Mouse (Mus musculus) hematopoietic stem cell, adult 5-6 weeks (primary cell): Measurements from ENCODE around the gene 4930407I10Rik. TPM values are rescaled to one million over a fixed set of nuclear protein-coding genes. Genes with fewer than 3 reads are reported as not detected.

Experiments used
- ATAC-seq, 2 experiments: fragments of 125-278 bp in 1 of 2; replicated peaks in 1 of 2; 2 replicates each; pipeline ENCODE4 v1.8.0; 2016 to 2017; ENCODE audit warnings: inconsistent platforms in 2 of 2, mild to moderate bottlenecking in 2 of 2, moderate number of reproducible peaks in 2 of 2, low read depth in 1 of 2, moderate TSS enrichment in 1 of 2; ENCODE audit not compliant: low FRiP score in 2 of 2, poor library complexity in 2 of 2, severe bottlenecking in 2 of 2, insufficient read depth in 1 of 2, low TSS enrichment in 1 of 2
- total RNA-seq: library from RNA; stranded (forward); fragments of 172-1452, 232-1000 nt; gene quantifications from 2 replicates; pipeline ENCODE4 v1.2.3, GENCODE M21; 2017

4930407I10Rik gene
- total RNA-seq, 1 experiment from 2014 or later = not detected

DNA sequence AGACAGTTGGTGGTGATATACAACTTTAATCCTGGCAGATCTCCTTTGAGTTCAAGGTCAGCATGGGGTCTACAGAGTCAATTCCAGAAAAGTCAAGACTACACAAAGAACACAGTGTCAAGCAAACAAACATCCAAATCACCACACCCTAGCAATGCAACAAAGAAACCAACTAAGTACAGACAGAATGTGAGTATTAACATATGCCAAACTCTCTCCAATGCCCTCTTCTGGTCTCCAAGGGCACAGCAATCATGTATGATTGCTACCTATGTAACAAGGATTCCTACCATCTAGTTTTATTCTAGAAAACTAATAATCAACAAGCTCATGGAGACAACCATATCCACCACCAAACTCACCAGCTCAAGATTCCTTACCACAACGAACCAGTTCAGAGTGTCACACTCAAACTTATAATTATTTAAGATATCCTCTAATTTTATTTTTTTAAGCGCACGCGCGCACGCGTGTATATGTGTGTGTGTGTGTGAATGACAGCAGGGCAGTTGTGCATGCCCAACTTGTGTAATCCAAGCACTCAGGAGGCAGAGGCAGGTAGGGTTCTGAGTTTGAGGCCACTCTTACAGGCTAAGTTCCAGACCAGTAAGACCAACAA is 14.7 kb upstream of the 4930407I10Rik start:
- ATAC-seq = no peak

- peak in 1 of 2 experiments; percentile 8; a peak in 1 of 4 replicates for ATAC-seq
Measured at GRCm38 (mm10) chr15:82046246-82046891, 12.6 kb upstream of the 4930407I10Rik start.

DNA sequence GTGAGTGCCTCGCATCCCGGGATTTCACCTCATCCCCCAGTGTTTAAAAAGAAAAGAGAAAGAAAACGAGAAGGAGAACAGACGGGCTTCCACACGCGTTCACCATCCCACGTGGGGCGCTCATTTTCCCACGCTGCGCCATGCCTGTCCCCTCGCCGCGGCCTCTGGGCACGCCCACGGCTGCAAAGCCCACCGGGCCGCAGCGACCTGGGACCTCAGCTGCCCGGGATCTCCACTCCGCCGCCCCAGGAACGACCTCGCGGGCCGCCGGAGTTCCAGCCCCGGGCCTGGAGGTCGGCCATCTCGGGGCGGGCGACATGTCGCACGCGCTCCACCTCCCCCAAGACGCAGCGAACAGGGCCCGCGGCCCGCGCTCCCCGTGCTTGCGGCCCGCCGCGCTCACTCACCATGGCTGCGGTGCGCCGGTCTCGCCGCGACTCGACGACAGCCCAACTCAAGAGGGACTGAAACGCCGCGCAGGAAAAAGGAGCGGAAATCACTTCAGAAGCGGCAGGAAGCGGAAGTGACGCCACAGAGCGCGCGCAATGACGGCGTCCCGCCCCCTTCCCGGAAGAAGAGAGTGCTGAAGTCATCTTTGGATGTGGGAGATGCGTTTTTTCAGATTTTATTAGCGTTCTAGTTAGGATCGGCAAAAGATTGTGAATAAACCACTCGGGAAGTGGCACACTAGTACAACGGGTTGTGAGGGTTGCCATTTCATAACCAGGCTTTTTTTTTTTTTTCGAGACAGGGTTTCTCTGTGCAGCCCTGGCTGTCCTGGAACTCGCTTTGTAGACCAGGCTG is 11.7 kb upstream of the 4930407I10Rik start, which contains the start of gene Snu13:
Gene Snu13 (minus strand): TSS at position 519 of the 804 bp plus-strand sequence.
- ATAC-seq = peak; percentile 87 to 90

GRCm38 (mm10) chr15:82052544-82052943 is 6.4 kb upstream of the 4930407I10Rik start:
- no peak for ATAC-seq

DNA sequence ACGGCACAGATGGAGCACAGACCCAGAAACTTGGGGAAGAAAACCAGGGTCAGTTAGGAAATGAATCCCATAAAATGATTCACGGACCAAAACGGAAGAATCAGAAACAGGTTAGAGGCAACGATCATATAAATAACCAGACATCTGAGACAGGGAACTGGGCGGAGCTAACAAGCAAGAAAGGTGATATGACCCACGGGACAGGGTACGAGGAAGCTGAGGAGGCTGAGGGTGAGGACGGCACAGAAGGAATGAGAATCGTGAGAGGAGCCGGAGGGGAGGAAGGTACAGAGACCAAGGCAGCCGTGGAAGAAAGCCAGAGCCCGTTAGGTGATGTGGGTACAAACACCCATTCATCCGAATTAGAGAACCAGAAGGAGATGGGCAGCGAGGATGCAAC is 5.0 kb downstream of the 4930407I10Rik start:
- ATAC-seq = no peak

DNA sequence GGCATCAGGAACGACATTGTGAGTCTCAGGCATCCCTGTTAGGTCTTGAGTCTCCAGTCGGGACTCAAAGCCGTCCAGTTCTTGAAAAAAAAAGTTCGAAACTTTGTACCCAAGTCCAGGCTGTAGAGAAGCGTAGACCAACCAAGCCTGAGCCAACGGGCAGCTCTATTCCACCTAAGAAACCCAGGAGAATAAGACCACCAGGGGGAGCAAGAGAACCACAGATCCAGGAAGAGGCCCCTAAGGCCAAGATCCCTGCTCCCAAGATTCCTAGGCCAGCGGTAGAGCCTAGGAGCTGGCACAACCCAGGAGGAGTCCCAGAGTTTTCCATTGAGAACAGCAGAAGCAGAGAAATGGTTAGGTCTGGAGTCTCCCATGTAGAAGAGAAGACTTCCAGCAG is 6.6 kb downstream of the 4930407I10Rik start:
- peak; percentile 48 to 65; a peak in 2 of 4 replicates for ATAC-seq

DNA sequence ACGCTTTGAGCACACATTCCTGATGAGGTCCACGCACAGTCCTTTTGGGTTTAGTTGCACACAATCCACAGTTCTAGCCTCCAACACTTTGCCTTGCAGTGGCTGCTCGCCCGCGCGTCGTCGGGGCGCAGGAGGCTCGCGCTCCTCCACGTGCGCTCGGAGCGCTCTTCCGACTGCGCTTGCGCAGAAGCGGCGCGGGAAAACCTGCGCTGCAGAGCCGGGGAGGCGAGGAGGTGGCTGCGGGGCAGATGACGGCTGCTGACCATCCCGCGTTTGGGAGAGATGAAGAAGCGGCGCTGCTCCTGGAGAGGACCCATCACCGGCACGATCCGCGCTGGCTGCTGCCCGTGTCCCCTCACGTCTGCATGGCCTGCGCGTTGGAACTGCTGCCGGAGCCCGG is 10.9 kb downstream of the 4930407I10Rik start, which contains the start of gene Mei1:
Gene Mei1 (plus strand): TSS at position 99 of the 400 bp plus-strand sequence.
- ATAC-seq = no peak

- no peak for ATAC-seq
Measured at GRCm38 (mm10) chr15:82071816-82072469, 13.0 kb downstream of the 4930407I10Rik start.

- ATAC-seq = no peak
Measured at GRCm38 (mm10) chr15:82073490-82073889, 14.5 kb downstream of the 4930407I10Rik start.

DNA sequence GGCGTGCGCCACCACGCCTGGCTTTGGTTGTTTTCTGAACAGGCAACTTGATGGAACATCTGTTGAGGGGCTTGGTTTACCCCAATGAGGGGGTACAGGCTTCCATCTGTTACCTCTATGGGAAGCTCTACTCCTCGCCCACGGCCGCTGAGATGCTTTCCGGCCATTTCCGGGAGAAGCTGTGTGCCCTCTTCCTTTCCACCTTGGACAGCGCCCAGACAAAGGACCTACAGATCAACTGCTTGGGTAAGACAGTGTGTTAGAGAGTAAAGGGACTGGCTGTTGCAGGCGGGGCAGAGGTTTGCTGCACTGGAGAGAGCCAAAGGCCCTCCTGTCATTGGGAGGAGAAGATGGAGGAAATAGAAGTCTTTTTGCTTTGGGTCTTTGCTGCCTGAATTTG is 20.9 kb downstream of the 4930407I10Rik start:
- no peak for ATAC-seq

- peak; percentile 77 to 80 for ATAC-seq
Measured at GRCm38 (mm10) chr15:82081161-82081560, 22.2 kb downstream of the 4930407I10Rik start.

- ATAC-seq = no peak
Measured at GRCm38 (mm10) chr15:82085606-82086005, 26.7 kb downstream of the 4930407I10Rik start.

DNA sequence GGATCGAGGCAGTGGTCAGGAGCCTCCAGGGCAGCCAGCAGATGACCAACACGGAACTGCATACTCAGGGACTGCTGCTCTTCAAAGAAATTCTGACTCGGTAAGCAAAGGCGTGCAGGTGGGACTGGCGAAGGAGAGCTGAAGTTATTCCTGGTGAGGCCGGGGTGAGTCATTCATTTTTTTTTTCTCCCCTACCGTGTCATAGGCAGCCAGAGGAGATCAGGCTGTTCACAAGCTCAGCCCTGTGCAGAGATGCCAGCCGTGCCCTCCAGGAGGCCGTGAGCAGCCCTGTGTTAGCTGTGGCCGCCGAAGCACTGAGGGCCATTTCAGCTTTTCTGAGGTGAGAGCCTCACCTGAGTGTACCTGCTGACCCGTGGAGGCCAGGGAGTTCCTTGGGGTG is 27.2 kb downstream of the 4930407I10Rik start:
- ATAC-seq = no peak

DNA sequence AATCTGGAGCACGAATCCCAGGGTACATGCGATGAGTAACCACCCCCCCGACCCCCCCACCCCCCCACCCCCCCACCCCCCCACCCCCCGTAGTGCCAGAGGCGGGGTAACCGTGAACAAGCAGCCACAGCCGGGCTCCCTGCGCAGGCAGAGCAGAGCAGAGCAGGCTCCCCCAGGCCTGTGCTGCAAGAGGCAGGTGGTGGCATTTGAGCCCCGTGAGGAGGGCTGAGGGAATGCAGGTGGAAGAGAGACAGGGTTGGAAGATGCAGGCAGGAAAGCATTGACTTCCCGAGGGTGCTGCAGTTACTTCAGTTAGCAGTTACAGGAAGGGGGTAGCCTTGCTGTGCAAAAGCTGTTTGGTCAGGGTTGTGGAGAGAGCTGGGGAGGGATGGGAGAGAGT is 28.3 kb downstream of the 4930407I10Rik start:
- peak; percentile 27 to 80; a peak in 3 of 4 replicates for ATAC-seq

DNA sequence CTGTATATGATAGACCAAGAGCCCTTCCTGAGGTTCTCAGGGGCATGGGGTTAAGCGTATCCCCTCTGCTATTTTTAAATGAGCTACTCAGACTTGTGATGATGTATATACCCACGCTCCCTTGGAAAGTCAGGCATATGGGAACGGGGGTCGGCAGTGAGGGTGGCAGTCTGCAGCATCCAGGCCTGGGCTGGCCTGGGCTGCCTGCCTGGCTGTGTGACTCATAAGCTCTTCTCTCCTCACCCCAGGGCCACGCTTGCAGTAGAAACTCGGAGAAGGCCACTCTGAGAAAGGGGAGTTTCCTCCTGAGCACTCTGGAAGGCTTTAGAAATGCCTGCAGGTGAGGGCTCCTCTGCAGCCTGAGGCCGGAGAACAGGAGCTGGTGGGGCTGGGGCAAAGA is 32.1 kb downstream of the 4930407I10Rik start:
- no peak for ATAC-seq

DNA sequence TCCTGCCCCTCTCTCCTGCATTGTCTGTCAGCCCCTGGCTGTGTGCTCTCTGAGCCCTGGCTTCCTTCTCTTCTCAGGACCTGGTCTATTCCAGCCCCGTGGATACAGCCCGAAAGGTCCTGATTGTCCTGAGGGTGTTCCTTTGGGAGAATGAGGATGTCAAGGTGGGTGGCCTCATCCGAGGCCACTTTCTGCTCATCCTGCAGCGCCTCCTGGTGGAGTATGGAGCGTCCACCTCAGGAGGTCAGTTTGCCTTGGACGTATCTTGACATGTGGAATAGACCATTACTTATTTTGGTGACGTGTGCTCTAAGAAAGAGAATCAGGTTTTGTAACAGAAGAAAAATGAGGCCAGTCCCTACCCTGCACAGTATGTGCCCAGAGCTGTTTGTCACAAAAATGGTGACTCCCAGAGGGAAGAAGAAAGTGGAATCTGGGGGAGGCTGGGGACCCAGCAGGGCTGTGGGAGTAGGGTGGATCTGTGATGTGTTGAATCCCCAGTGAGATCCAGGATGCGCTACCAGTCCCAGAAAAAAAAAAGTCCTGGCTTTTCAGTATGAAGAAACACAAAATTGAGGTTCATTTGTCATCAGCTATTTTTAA is 48.1 kb downstream of the 4930407I10Rik start:
- ATAC-seq = no peak
